Mouse (Mus musculus) limb, embryonic 13.5 days (tissue): Measurements from ENCODE around the gene Cdpf1. TPM values are rescaled to one million over a fixed set of nuclear protein-coding genes. Genes with fewer than 3 reads are reported as not detected.

Source experiments
- polyA plus RNA-seq: library from polyadenylated mRNA; unstranded; fragments of >200 nt; fragmentation: Nextera tagmentation; extraction: Ambion mirVana; gene quantifications from 2 replicates; pipeline ENCODE4 v1.2.1, GENCODE M21; 2015

Gene Cdpf1
- polyA plus RNA-seq, 1 experiment from 2014 or later = 27.7 TPM

Other genes with a start within 250 kb of the Cdpf1 start
- 29.1 and 34.9 TPM in 2 replicates for gene Wnt7b, start 229.2 kb downstream of the Cdpf1 start, polyA plus RNA-seq
- 1.9 and 2.4 TPM in 2 replicates for gene Ppara, start 76.7 kb downstream of the Cdpf1 start, polyA plus RNA-seq
- 0.13 and 0.17 TPM in 2 replicates for gene Pkdrej, start 10.0 kb upstream of the Cdpf1 start, polyA plus RNA-seq
- 7.1 and 7.6 TPM in 2 replicates for gene Ttc38, start 20.6 kb upstream of the Cdpf1 start, polyA plus RNA-seq
- gene Gtse1, start 48.0 kb upstream of the Cdpf1 start, polyA plus RNA-seq = 24.7 and 26.8 TPM in 2 replicates
- 44.3 and 49.5 TPM in 2 replicates for gene Trmu, start 67.6 kb upstream of the Cdpf1 start, polyA plus RNA-seq
- 2.0 TPM in 2 replicates for gene Celsr1, start 222.1 kb upstream of the Cdpf1 start, polyA plus RNA-seq
- 15.0 and 15.3 TPM in 2 replicates for gene Gramd4, start 246.0 kb upstream of the Cdpf1 start, polyA plus RNA-seq